Mouse (Mus musculus): ENCODE results near the gene Lmf1. TPM values are rescaled to one million over a fixed set of nuclear protein-coding genes. Genes with fewer than 3 reads are reported as not detected.

The Lmf1 gene
- polyA plus RNA-seq, 1 experiment from 2014 or later = 23.8 TPM

- Histone ChIP-seq H3K9me3 (ENCODE audit: control insufficient read depth, low read length) (no peaks in the 10 kb centered on the region), H3K4me2 (ENCODE audit: low read depth, severe bottlenecking) (no peak overlapping the region), H3K4me1 (ENCODE audit: control insufficient read depth, insufficient read depth, low read length) (peaks cover 4% of the 10 kb centered on the region), H3K27me3 (ENCODE audit: control insufficient read depth, insufficient read depth, low read length) (no peaks in the 10 kb centered on the region), H3K9ac (ENCODE audit: low read length) (no peak overlapping the region), H3K4me3 (ENCODE audit: low read depth, low read length) (no peak overlapping the region), H3K36me3 (ENCODE audit: control insufficient read depth, insufficient read depth, low read length) (no peaks in the 10 kb centered on the region), H3K27ac (replicated peaks; ENCODE audit: low read depth, low read length) (no peak overlapping the region)
- DNase-seq (ENCODE audit: low spot score) = no peak
- no peak for ATAC-seq (ENCODE audit: insufficient number of reproducible peaks, low FRiP score, low TSS enrichment, low read depth)
- 90% methylated on average over 8 of the region's 8 CpGs for WGBS
Measured at GRCm38 (mm10) chr17:25583858-25584257, 5.0 kb downstream of the Lmf1 start.

- DNase-seq (ENCODE audit: low spot score) = no peak
- 0 out of 2 replicates have a peak, but pooled peaks cover under 1% of the 10 kb centered on the region for H3K36me3 ChIP-seq (ENCODE audit: control insufficient read depth, insufficient read depth, low read length)
- ATAC-seq (ENCODE audit: insufficient number of reproducible peaks, low FRiP score, low TSS enrichment, low read depth) = no peak
- H3K4me2 ChIP-seq (ENCODE audit: low read depth, severe bottlenecking) = no peak overlapping the region
- no peak overlapping the region for H3K27ac ChIP-seq (replicated peaks; ENCODE audit: low read depth, low read length)
- H3K9ac ChIP-seq (ENCODE audit: low read length) = no peak overlapping the region
- H3K27me3 ChIP-seq (ENCODE audit: control insufficient read depth, insufficient read depth, low read length) = 0 out of 2 replicates have a peak, but pooled peaks cover 1% of the 10 kb centered on the region
- WGBS = 89% methylated on average over 9 of the region's 9 CpGs
- H3K4me3 ChIP-seq (ENCODE audit: low read depth, low read length) = no peak overlapping the region
- no peaks in the 10 kb centered on the region for H3K9me3 ChIP-seq (ENCODE audit: control insufficient read depth, low read length)
- H3K4me1 ChIP-seq (ENCODE audit: control insufficient read depth, insufficient read depth, low read length) = peaks cover under 1% of the 10 kb centered on the region
Measured at GRCm38 (mm10) chr17:25584646-25585045, 5.8 kb downstream of the Lmf1 start.

- H3K4me2 ChIP-seq (ENCODE audit: low read depth, severe bottlenecking) = no peak overlapping the region
- H3K4me3 ChIP-seq (ENCODE audit: low read depth, low read length) = no peak overlapping the region
- no peaks in the 10 kb centered on the region for H3K9me3 ChIP-seq (ENCODE audit: control insufficient read depth, low read length)
- H3K4me1 ChIP-seq (ENCODE audit: control insufficient read depth, insufficient read depth, low read length) = peaks cover 29% of the 10 kb centered on the region
- WGBS = 96% methylated on average over 6 of the region's 6 CpGs
- H3K9ac ChIP-seq (ENCODE audit: low read length) = no peak overlapping the region
- H3K27ac ChIP-seq (replicated peaks; ENCODE audit: low read depth, low read length) = no peak overlapping the region
- 0 out of 2 replicates have a peak, but pooled peaks cover 7% of the 10 kb centered on the region for H3K27me3 ChIP-seq (ENCODE audit: control insufficient read depth, insufficient read depth, low read length)
- ATAC-seq (ENCODE audit: insufficient number of reproducible peaks, low FRiP score, low TSS enrichment, low read depth) (no peak), DNase-seq (ENCODE audit: low spot score) (no peak)
- peaks cover 6% of the 10 kb centered on the region; the same call in 1 of the 2 replicates for H3K36me3 ChIP-seq (ENCODE audit: control insufficient read depth, insufficient read depth, low read length)
Measured at GRCm38 (mm10) chr17:25590068-25590467, 11.2 kb downstream of the Lmf1 start.

- Histone ChIP-seq H3K36me3 (ENCODE audit: control insufficient read depth, insufficient read depth, low read length) (peaks cover 6% of the 10 kb centered on the region; the same call in 1 of the 2 replicates), H3K9me3 (ENCODE audit: control insufficient read depth, low read length) (no peaks in the 10 kb centered on the region), H3K27ac (replicated peaks; ENCODE audit: low read depth, low read length) (no peak overlapping the region), H3K27me3 (ENCODE audit: control insufficient read depth, insufficient read depth, low read length) (0 out of 2 replicates have a peak, but pooled peaks cover 7% of the 10 kb centered on the region), H3K4me2 (ENCODE audit: low read depth, severe bottlenecking) (no peak overlapping the region), H3K4me1 (ENCODE audit: control insufficient read depth, insufficient read depth, low read length) (peaks cover 31% of the 10 kb centered on the region), H3K9ac (ENCODE audit: low read length) (no peak overlapping the region), H3K4me3 (ENCODE audit: low read depth, low read length) (no peak overlapping the region)
- no peak for DNase-seq (ENCODE audit: low spot score)
- ATAC-seq (ENCODE audit: insufficient number of reproducible peaks, low FRiP score, low TSS enrichment, low read depth) = no peak
- WGBS = 91% methylated on average over 4 of the region's 4 CpGs
Measured at GRCm38 (mm10) chr17:25590985-25591384, 12.1 kb downstream of the Lmf1 start.

GRCm38 (mm10) chr17:25592336-25592735 is 13.5 kb downstream of the Lmf1 start:
- H3K27me3 ChIP-seq (ENCODE audit: control insufficient read depth, insufficient read depth, low read length) = peaks cover 7% of the 10 kb centered on the region
- no peak for ATAC-seq (ENCODE audit: insufficient number of reproducible peaks, low FRiP score, low TSS enrichment, low read depth)

GRCm38 (mm10) chr17:25593411-25594261 is 14.8 kb downstream of the Lmf1 start:
- Histone ChIP-seq H3K4me1 (ENCODE audit: control insufficient read depth, insufficient read depth, low read length) (peaks cover 36% of the 10 kb centered on the region), H3K27me3 (ENCODE audit: control insufficient read depth, insufficient read depth, low read length) (peaks cover 17% of the 10 kb centered on the region), H3K4me2 (ENCODE audit: low read depth, severe bottlenecking) (peak overlapping the region; percentile 22; the same call in 1 of the 2 replicates), H3K4me3 (ENCODE audit: low read depth, low read length) (no peak overlapping the region), H3K27ac (replicated peaks; ENCODE audit: low read depth, low read length) (peak overlapping the region; percentile 78), H3K9me3 (ENCODE audit: control insufficient read depth, low read length) (no peaks in the 10 kb centered on the region), H3K9ac (ENCODE audit: low read length) (no peak overlapping the region), H3K36me3 (ENCODE audit: control insufficient read depth, insufficient read depth, low read length) (peaks cover 6% of the 10 kb centered on the region; the same call in 1 of the 2 replicates)
- peak; percentile 86 for DNase-seq (ENCODE audit: low spot score)
- ATAC-seq (ENCODE audit: insufficient number of reproducible peaks, low FRiP score, low TSS enrichment, low read depth) = peak; percentile 94
- WGBS = 8% methylated on average over 22 of the region's 22 CpGs

More at GRCm38 (mm10) chr17:25592336-25592735, 13.5 kb downstream of the Lmf1 start:
- Histone ChIP-seq H3K4me2 (ENCODE audit: low read depth, severe bottlenecking) (no peak overlapping the region), H3K27ac (replicated peaks; ENCODE audit: low read depth, low read length) (no peak overlapping the region), H3K9me3 (ENCODE audit: control insufficient read depth, low read length) (no peaks in the 10 kb centered on the region), H3K9ac (ENCODE audit: low read length) (no peak overlapping the region), H3K4me3 (ENCODE audit: low read depth, low read length) (no peak overlapping the region), H3K4me1 (ENCODE audit: control insufficient read depth, insufficient read depth, low read length) (peaks cover 31% of the 10 kb centered on the region), H3K36me3 (ENCODE audit: control insufficient read depth, insufficient read depth, low read length) (peaks cover 6% of the 10 kb centered on the region; the same call in 1 of the 2 replicates)
- no peak for DNase-seq (ENCODE audit: low spot score)
- WGBS = 76% methylated on average over 6 of the region's 6 CpGs

- no peak overlapping the region for H3K4me3 ChIP-seq (ENCODE audit: low read depth, low read length)
- H3K9ac ChIP-seq (ENCODE audit: low read length) = no peak overlapping the region
- H3K9me3 ChIP-seq (ENCODE audit: control insufficient read depth, low read length) = no peaks in the 10 kb centered on the region
- peaks cover 28% of the 10 kb centered on the region for H3K27me3 ChIP-seq (ENCODE audit: control insufficient read depth, insufficient read depth, low read length)
- H3K36me3 ChIP-seq (ENCODE audit: control insufficient read depth, insufficient read depth, low read length) = no peaks in the 10 kb centered on the region
- no peak overlapping the region for H3K27ac ChIP-seq (replicated peaks; ENCODE audit: low read depth, low read length)
- no peak overlapping the region for H3K4me2 ChIP-seq (ENCODE audit: low read depth, severe bottlenecking)
- peaks cover 36% of the 10 kb centered on the region for H3K4me1 ChIP-seq (ENCODE audit: control insufficient read depth, insufficient read depth, low read length)
- ATAC-seq (ENCODE audit: insufficient number of reproducible peaks, low FRiP score, low TSS enrichment, low read depth) = no peak
- WGBS = 80% methylated on average over 5 of the region's 5 CpGs
- DNase-seq (ENCODE audit: low spot score) = no peak
Measured at GRCm38 (mm10) chr17:25595495-25595894, 16.6 kb downstream of the Lmf1 start.

- Histone ChIP-seq H3K4me1 (ENCODE audit: control insufficient read depth, insufficient read depth, low read length) (peaks cover 31% of the 10 kb centered on the region), H3K36me3 (ENCODE audit: control insufficient read depth, insufficient read depth, low read length) (no peaks in the 10 kb centered on the region), H3K27me3 (ENCODE audit: control insufficient read depth, insufficient read depth, low read length) (peaks cover 29% of the 10 kb centered on the region), H3K4me3 (ENCODE audit: low read depth, low read length) (no peak overlapping the region), H3K4me2 (ENCODE audit: low read depth, severe bottlenecking) (no peak overlapping the region), H3K27ac (replicated peaks; ENCODE audit: low read depth, low read length) (no peak overlapping the region), H3K9ac (ENCODE audit: low read length) (no peak overlapping the region), H3K9me3 (ENCODE audit: control insufficient read depth, low read length) (no peaks in the 10 kb centered on the region)
- DNase-seq (ENCODE audit: low spot score) (no peak), ATAC-seq (ENCODE audit: insufficient number of reproducible peaks, low FRiP score, low TSS enrichment, low read depth) (no peak)
- WGBS = 57% methylated on average over 3 of the region's 3 CpGs
Measured at GRCm38 (mm10) chr17:25597537-25597936, 18.7 kb downstream of the Lmf1 start.
